Mouse (Mus musculus) limb, embryonic 11.5 days (tissue): Measurements from ENCODE around the gene Hoxd1. TPM values are rescaled to one million over a fixed set of nuclear protein-coding genes. Genes with fewer than 3 reads are reported as not detected.
A peak's percentile ranks its signal among the peaks of the same experiment; 100 is the strongest.

Experiments used
- ATAC-seq: fragments of 200-750 bp; cut with Nextera tagmentation; 2 replicates; pipeline ENCODE4 v1.8.0; 2017; ENCODE audit warnings: low read depth; ENCODE audit not compliant: insufficient number of reproducible peaks, low FRiP score, low TSS enrichment
- DNase-seq: peaks from one replicate; pipeline ENCODE4 v3.0.0-alpha.2; 2015; ENCODE audit warnings: low spot score
- H3K27ac ChIP-seq: fragments of 300-500 bp; sonication (generic); replicated peaks from 2 replicates; pipeline ENCODE4 v1.5.1; 2014; ENCODE audit warnings: low read depth, mild to moderate bottlenecking, low read length
- H3K27me3 ChIP-seq: fragments of 300-500 bp; sonication (generic); 2 replicates; pipeline ENCODE4 v1.6.1; 2014; ENCODE audit warnings: mild to moderate bottlenecking, low read length, mixed read lengths; ENCODE audit not compliant: control insufficient read depth, insufficient read depth
- H3K36me3 ChIP-seq: fragments of 300-500 bp; sonication (generic); 2 replicates; pipeline ENCODE4 v1.6.1; 2014; ENCODE audit warnings: mild to moderate bottlenecking, low read length, moderate library complexity, mixed read lengths; ENCODE audit not compliant: control insufficient read depth, insufficient read depth
- H3K4me1 ChIP-seq: fragments of 300-500 bp; sonication (generic); 2 replicates; pipeline ENCODE4 v1.6.1; 2014; ENCODE audit warnings: low read length, mixed read lengths; ENCODE audit not compliant: control insufficient read depth, insufficient read depth
- H3K4me2 ChIP-seq: fragments of 300-500 bp; sonication (generic); 2 replicates; pipeline ENCODE4 v1.6.1; 2014; ENCODE audit warnings: low read depth, mild to moderate bottlenecking, moderate library complexity; ENCODE audit not compliant: severe bottlenecking
- H3K4me3 ChIP-seq: fragments of 300-500 bp; sonication (generic); 2 replicates; pipeline ENCODE4 v1.5.1; 2014; ENCODE audit warnings: low read depth, low read length
- H3K9ac ChIP-seq: fragments of 300-500 bp; sonication (generic); 2 replicates; pipeline ENCODE4 v1.6.1; 2014; ENCODE audit warnings: mild to moderate bottlenecking, low read length
- H3K9me3 ChIP-seq: fragments of 300-500 bp; sonication (generic); 2 replicates; pipeline ENCODE4 v1.6.1; 2016; ENCODE audit warnings: low read length; ENCODE audit not compliant: control insufficient read depth
- WGBS: fragments of 180-500 bp; shearing (Covaris S2); extraction: QIAGEN DNeasy Blood & Tissue Kit; methylation state at CpG from one replicate; pipeline ENCODE4 v1.1.7; 2014; 5-methylcytosine and 5-hydroxymethylcytosine counted together
- microRNA counts: library from miRNA; unstranded; fragments of <30 nt; microRNA quantifications from one replicate; lab custom pipeline; 2016
- microRNA-seq: library from miRNA; unstranded; fragments of <30 nt; microRNA quantifications from one replicate; pipeline ENCODE4, GENCODE M21; 2016
- polyA plus RNA-seq: library from polyadenylated mRNA; unstranded; fragments of >200 nt; fragmentation: Nextera tagmentation; extraction: Ambion mirVana; gene quantifications from 2 replicates; pipeline ENCODE4 v1.2.1, GENCODE M21; 2014

Gene Hoxd1
- polyA plus RNA-seq, 1 experiment from 2014 or later, result 0.17 TPM

DNA sequence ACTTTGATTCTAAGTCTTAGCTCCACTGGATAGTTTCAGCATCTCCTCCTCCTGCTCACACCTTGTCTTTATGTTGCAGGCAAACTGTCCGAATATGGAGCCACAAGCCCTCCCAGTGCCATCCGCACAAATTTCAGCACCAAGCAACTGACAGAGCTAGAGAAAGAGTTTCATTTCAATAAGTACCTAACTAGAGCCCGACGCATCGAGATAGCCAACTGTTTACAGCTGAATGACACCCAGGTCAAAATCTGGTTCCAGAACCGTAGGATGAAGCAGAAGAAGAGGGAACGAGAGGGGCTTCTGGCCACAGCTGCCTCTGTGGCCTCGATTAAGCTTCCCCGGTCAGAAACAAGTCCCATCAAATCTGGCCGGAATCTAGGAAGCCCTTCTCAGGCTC, 1.2 kb downstream of the Hoxd1 start:
- Histone ChIP-seq H3K4me3 (no peak overlapping the region), H3K9me3 (no peaks in the 10 kb centered on the region), H3K27me3 (peaks cover 33% of the 10 kb centered on the region), H3K36me3 (no peaks in the 10 kb centered on the region), H3K4me1 (peaks cover 20% of the 10 kb centered on the region), H3K9ac (no peak overlapping the region), H3K4me2 (no peak overlapping the region), H3K27ac (no peak overlapping the region)
- ATAC-seq, result no peak
- DNase-seq, result no peak
- WGBS, result 31% methylated on average over 10 of the region's 10 CpGs

DNA sequence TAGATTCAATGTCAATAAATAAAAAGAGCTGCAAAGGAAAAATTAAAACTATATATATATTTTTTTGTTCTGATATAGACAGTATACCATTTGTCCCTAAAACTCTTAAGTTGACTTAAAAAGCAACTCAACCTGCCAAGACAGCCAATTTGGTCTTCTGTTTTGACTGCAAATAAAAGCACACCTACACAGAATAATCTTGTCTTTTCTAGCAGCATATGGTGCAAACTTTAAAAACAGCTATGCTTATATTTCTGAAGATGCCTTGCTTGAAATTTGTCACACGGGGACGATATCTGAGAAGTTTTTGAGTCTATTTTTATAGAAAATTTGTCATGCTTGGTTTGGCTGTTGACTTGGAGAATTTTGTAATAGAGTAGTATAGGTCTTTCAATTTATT, 11.6 kb downstream of the Hoxd1 start:
- Histone ChIP-seq H3K9ac (no peak overlapping the region), H3K27me3 (no peaks in the 10 kb centered on the region), H3K9me3 (no peaks in the 10 kb centered on the region), H3K36me3 (no peaks in the 10 kb centered on the region), H3K4me1 (no peaks in the 10 kb centered on the region), H3K4me3 (no peak overlapping the region), H3K27ac (no peak overlapping the region), H3K4me2 (no peak overlapping the region)
- ATAC-seq, result no peak
- DNase-seq, result no peak
- 95% methylated on average over 2 of the region's 2 CpGs for WGBS

DNA sequence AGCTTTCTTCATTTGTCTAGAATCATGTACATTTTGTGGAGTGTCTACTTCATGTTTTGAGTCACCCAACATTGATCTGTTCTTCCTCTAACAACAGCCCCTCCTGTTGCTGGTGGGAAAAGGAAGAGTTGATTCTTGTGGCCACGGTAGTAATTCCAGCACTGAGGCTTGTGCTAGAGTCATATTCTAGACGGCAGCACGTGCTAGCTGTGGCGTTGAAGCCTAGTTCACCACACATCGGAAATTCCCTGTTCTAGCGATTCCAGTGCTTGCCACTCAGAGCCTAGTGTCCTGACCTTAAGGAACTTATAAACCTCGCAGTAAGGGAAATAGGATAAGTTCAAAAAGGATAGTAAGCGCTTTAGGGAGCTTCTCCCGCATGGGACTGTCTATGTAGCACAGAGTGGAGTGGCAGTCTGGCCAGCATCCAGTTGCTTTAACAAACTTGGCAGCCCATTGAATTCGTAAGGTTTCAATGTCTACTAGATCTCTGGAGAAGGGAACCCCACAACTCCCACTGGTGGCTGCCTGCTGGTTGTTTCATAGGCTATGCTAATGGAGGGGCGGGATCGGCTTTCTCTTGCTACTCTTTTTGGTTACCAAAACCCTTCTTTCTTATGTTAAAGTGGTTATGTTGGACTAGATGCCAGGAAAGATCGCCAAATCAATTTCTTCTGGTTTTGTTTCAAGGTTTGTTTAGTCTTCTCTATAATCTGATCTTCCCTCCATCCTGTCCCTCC, 14.9 kb downstream of the Hoxd1 start:
- Histone ChIP-seq H3K27me3 (no peaks in the 10 kb centered on the region), H3K9me3 (no peaks in the 10 kb centered on the region), H3K4me1 (no peaks in the 10 kb centered on the region), H3K36me3 (no peaks in the 10 kb centered on the region), H3K4me3 (no peak overlapping the region), H3K9ac (no peak overlapping the region), H3K4me2 (no peak overlapping the region), H3K27ac (no peak overlapping the region)
- no peak for ATAC-seq
- no peak for DNase-seq
- 73% methylated on average over 13 of the region's 13 CpGs for WGBS

DNA sequence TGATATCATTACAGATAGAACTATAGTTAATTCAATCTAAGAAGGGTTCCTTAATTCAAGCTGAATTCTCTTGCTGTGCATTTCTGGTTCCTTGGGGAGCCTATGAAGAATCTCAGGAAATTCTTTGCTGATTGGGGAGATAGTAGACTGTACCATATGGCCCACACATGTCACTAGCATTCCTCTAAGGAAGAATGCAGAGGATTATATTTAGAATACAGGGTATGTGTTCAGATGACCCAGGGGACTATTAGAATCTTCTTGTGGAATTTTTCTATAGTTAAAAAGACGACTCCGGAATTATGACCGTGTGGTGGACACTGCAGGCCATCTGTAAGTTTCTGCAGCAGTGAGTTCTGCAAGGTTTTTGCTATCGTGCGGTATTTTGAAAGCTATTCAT, 18.6 kb downstream of the Hoxd1 start:
- H3K27me3 ChIP-seq, result no peaks in the 10 kb centered on the region

DNA sequence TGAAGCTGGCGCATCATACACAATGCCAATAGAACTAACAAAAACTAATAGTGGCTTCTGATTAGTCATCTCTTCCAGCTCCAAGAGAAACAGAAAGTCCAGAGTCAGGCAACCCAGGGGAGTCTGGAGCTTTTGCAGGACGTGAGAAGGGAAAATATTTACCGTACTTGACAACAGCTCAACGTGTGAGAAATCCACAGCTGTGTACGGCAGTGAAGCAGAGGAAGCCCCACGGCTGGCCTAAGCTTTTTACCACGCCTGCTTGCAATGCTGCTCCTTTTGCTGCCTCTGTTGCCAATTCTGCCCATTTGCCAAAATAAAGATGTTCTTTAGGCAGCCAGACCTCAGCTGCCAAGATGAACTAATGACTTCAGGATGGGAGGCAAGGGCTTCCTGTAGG, 32.8 kb downstream of the Hoxd1 start:
- no peak for ATAC-seq
- WGBS, result 41% methylated on average over 7 of the region's 7 CpGs
- no peak overlapping the region for H3K4me3 ChIP-seq
- H3K36me3 ChIP-seq, result no peaks in the 10 kb centered on the region
- H3K4me2 ChIP-seq, result no peak overlapping the region
- no peak overlapping the region for H3K9ac ChIP-seq
- H3K27me3 ChIP-seq, result no peaks in the 10 kb centered on the region
- H3K4me1 ChIP-seq, result no peaks in the 10 kb centered on the region
- no peak for DNase-seq
- no peaks in the 10 kb centered on the region for H3K9me3 ChIP-seq
- H3K27ac ChIP-seq, result no peak overlapping the region

More for the DNA sequence above, 18.6 kb downstream of the Hoxd1 start:
- WGBS, result 87% methylated on average over 5 of the region's 5 CpGs
- no peak for ATAC-seq
- H3K4me2 ChIP-seq, result no peak overlapping the region
- no peak for DNase-seq
- H3K4me1 ChIP-seq, result no peaks in the 10 kb centered on the region
- no peaks in the 10 kb centered on the region for H3K36me3 ChIP-seq
- H3K9ac ChIP-seq, result no peak overlapping the region
- no peak overlapping the region for H3K4me3 ChIP-seq
- no peak overlapping the region for H3K27ac ChIP-seq
- H3K9me3 ChIP-seq, result no peaks in the 10 kb centered on the region

DNA sequence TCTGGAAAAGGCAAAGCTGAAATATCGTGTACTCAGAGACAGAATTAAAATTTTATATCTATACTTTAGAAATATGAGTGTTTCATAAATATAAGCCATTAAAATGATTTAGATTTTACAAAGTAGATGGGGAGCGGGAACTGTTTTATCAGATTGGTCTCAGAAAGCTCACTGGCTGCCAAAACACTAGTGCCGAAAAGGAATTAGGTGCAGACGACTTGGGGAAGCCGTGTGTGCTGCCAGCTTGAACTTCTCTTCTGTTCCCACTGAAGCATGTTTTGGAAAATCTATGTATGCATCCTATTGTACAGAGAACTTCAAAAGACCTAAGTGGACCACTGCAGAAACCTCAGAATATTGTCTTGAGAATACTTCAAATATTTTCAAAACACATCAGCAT, 45.7 kb downstream of the Hoxd1 start:
- H3K36me3 ChIP-seq, result no peaks in the 10 kb centered on the region
- H3K4me3 ChIP-seq, result no peak overlapping the region
- DNase-seq (no peak), ATAC-seq (no peak)
- WGBS, result 83% methylated on average over 5 of the region's 5 CpGs
- no peaks in the 10 kb centered on the region for H3K9me3 ChIP-seq
- no peak overlapping the region for H3K4me2 ChIP-seq
- no peak overlapping the region for H3K27ac ChIP-seq
- no peaks in the 10 kb centered on the region for H3K27me3 ChIP-seq
- peaks cover 9% of the 10 kb centered on the region; the same call in 1 of the 2 replicates for H3K4me1 ChIP-seq
- H3K9ac ChIP-seq, result no peak overlapping the region

MicroRNAs within 50 kb of the gene (microRNA counts, 519-probe panel; counts per million panel counts)
- 5,259 counts per million, percentile 86 among the panel's probes with 10 or more counts for microRNA mmu-miR-10b (lab: Ali Mortazavi, UCI)

Small RNA genes lying within 50 kb of the gene (microRNA-seq; reads per million reads assigned to microRNA genes)
- gene Mir10b, result 38,055 reads per million, percentile 99 among the genes with 10 or more reads in this experiment

Other genes with a start within 250 kb of the Hoxd1 start
- 48.1 and 52.2 TPM in 2 replicates for gene Lnpk, start 183.5 kb upstream of the Hoxd1 start, polyA plus RNA-seq
- gene Evx2, start 103.4 kb upstream of the Hoxd1 start, polyA plus RNA-seq, result 3.3 and 3.8 TPM in 2 replicates
- gene Hoxd13, start 94.7 kb upstream of the Hoxd1 start, polyA plus RNA-seq, result 55.3 and 59.8 TPM in 2 replicates
- gene Hoxd12, start 88.0 kb upstream of the Hoxd1 start, polyA plus RNA-seq, result 80.7 and 82.2 TPM in 2 replicates
- 59.6 and 64.4 TPM in 2 replicates for gene Hoxd11, start 83.4 kb upstream of the Hoxd1 start, polyA plus RNA-seq
- gene Hoxd10, start 71.1 kb upstream of the Hoxd1 start, polyA plus RNA-seq, result 52.0 and 55.0 TPM in 2 replicates
- 17.1 and 24.1 TPM in 2 replicates for gene Hoxd9, start 65.3 kb upstream of the Hoxd1 start, polyA plus RNA-seq
- gene Hoxd8, start 58.4 kb upstream of the Hoxd1 start, polyA plus RNA-seq, result 11.6 and 13.1 TPM in 2 replicates
- gene Hoxd3, start 51.1 kb upstream of the Hoxd1 start, polyA plus RNA-seq, result 1.2 and 1.4 TPM in 2 replicates
- 0.84 and 1.9 TPM in 2 replicates for gene Hoxd4, start 51.1 kb upstream of the Hoxd1 start, polyA plus RNA-seq
- 0.45 and 0.55 TPM in 2 replicates for gene Gm28230, start 36.3 kb upstream of the Hoxd1 start, polyA plus RNA-seq
- gene Mtx2, start 62.8 kb downstream of the Hoxd1 start, polyA plus RNA-seq, result 128 and 131 TPM in 2 replicates